Mouse (Mus musculus): ENCODE results near the gene Olfr766-ps1. TPM values are rescaled to one million over a fixed set of nuclear protein-coding genes. Genes with fewer than 3 reads are reported as not detected.
"Not testable (repeated sequence)": the region's sequence is repeated elsewhere in the genome, so short reads cannot be mapped to it uniquely, and the experiment has no call there.

Gene Olfr766-ps1
- not detected in 2 replicates for polyA plus RNA-seq (2012; rRNA removed)

DNA sequence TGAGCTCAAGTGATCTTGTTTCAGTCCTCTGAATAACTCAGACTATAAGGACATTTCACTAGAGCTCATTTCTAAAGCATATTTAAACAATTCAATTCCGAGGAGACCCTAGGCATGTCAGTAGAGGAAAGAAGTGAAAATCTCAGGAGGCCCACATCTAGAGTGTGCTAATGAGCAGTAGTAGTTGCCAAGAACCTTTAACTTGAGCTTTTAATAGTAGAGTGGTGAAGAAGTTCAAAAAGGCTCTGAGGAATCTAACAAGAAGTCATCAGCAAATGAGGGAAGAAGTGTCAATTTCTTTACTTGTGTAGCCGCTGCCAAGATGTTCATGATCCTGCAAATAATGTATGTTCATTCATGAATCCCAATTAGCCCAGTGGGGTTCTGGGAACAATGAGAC, at the start of gene Olfr766-ps1:
Gene Olfr766-ps1, minus strand, starts transcription at position 101 of the 400 bp plus-strand sequence.
- no peak within 1 kb of the TSS for H3K4me3 ChIP-seq (ENCODE audit: extremely low read depth, insufficient read depth, insufficient read length)
- H3K27ac ChIP-seq (ENCODE audit: insufficient read depth, low read length): no peak within 1 kb of the TSS
- no peaks in the 10 kb centered on the region for H3K36me3 ChIP-seq (ENCODE audit: control insufficient read depth, insufficient read depth, low read length)
- 87% methylated on average over 2 of the region's 2 CpGs for WGBS
- no peaks in the 10 kb centered on the region for H3K27me3 ChIP-seq (ENCODE audit: control insufficient read depth, insufficient read depth, low read length)
- DNase-seq (ENCODE audit: low read depth in 1 of 2, low spot score in 2 of 2): no peak
- H3K4me1 ChIP-seq (ENCODE audit: control insufficient read depth, insufficient read depth, insufficient read length): no peaks in the 10 kb centered on the region
- TF ChIP-seq CTCF (IDR thresholded peaks at IDR 0.05; ENCODE audit: extremely low read depth, insufficient read depth, insufficient read length, insufficient replicate concordance) (no peak), POLR2A (IDR thresholded peaks at IDR 0.05; ENCODE audit: low read depth, low read length) (no peak)

DNA sequence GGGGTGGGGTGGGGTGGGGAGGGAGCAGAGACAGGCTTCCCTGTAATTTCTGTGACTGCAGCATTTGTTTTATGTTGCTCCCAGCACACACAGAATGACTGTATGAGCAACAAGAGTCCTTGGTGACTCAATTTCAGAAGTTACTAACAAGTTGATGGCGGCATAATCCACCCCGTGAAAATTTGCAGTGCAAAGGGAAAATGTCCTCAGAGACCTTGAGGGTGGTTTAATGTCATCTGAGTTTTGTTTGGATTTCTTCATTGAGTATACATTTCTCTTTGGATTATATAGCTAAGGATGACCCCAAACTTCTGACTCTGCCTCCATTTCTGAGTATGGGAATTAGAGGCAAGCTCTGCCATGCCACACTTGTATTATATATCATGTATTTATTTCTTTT, 49.0 kb upstream of the Olfr766-ps1 start, which contains the start of gene Olfr769:
Gene Olfr769, minus strand, starts transcription at position 101 of the 400 bp plus-strand sequence.
- Histone ChIP-seq H3K27me3 (ENCODE audit: control insufficient read depth, insufficient read depth, low read length) (no peaks in the 10 kb centered on the region), H3K4me3 (ENCODE audit: extremely low read depth, insufficient read depth, insufficient read length) (no peak within 1 kb of the TSS), H3K4me1 (ENCODE audit: control insufficient read depth, insufficient read depth, insufficient read length) (no peaks in the 10 kb centered on the region), H3K27ac (ENCODE audit: insufficient read depth, low read length) (no peak within 1 kb of the TSS), H3K36me3 (ENCODE audit: control insufficient read depth, insufficient read depth, low read length) (no peaks in the 10 kb centered on the region)
- TF ChIP-seq POLR2A (IDR thresholded peaks at IDR 0.05; ENCODE audit: low read depth, low read length) (no peak), CTCF (IDR thresholded peaks at IDR 0.05; ENCODE audit: extremely low read depth, insufficient read depth, insufficient read length, insufficient replicate concordance) (no peak)
- WGBS: 84% methylated on average over 2 of the region's 2 CpGs
- no peak for DNase-seq (ENCODE audit: low read depth in 1 of 2, low spot score in 2 of 2)

DNA sequence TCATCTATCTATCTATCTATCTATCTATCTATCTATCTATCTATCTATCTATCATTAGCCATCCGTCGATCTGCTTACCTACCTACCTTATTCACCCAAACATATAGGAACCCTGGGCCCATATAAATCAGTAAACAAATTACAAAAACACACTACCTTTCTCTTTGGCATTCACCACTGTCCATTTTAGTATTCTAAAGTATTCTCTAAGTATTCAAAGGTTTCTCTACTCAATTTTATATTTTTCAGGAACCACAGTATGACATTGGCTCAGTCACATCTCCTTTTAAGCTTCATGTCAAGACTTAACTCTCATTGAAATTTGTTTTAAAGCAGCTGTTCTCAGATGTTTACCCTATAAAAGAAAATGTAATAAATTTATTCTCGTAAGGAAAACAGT, 46.4 kb upstream of the Olfr766-ps1 start:
- 93% methylated on average over 3 of the region's 3 CpGs for WGBS
- no peaks in the 10 kb centered on the region for H3K27me3 ChIP-seq (ENCODE audit: control insufficient read depth, insufficient read depth, low read length)
- H3K4me1 ChIP-seq (ENCODE audit: control insufficient read depth, insufficient read depth, insufficient read length): no peaks in the 10 kb centered on the region
- H3K4me3 ChIP-seq (ENCODE audit: extremely low read depth, insufficient read depth, insufficient read length): no peak overlapping the region
- TF ChIP-seq POLR2A (IDR thresholded peaks at IDR 0.05; ENCODE audit: low read depth, low read length) (no peak), CTCF (IDR thresholded peaks at IDR 0.05; ENCODE audit: extremely low read depth, insufficient read depth, insufficient read length, insufficient replicate concordance) (no peak)
- H3K36me3 ChIP-seq (ENCODE audit: control insufficient read depth, insufficient read depth, low read length): no peaks in the 10 kb centered on the region
- H3K27ac ChIP-seq (ENCODE audit: insufficient read depth, low read length): no peak overlapping the region
- DNase-seq (ENCODE audit: low read depth in 1 of 2, low spot score in 2 of 2): no peak

DNA sequence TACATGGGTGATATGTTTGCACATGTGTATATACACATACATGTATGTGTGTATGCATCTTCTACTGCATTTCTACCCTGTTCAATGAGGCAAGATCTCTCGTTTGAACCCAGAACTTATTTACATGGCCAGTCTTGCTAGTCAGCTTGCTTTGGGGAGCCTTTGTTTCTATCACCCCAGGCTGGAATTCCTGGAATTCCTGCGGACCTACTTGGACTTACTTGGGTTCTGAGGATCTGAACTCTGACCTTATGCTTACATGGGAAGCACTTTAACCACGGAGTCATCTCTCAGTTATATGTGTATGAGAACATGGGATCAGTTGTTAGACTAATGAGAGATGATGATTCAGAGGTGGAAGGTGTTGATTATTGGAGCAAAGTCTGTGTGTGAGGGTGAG, 32.5 kb upstream of the Olfr766-ps1 start:
- no peak for TF ChIP-seq POLR2A (IDR thresholded peaks at IDR 0.05; ENCODE audit: low read depth, low read length)
- Histone ChIP-seq H3K27ac (ENCODE audit: insufficient read depth, low read length) (no peak overlapping the region), H3K36me3 (ENCODE audit: control insufficient read depth, insufficient read depth, low read length) (no peaks in the 10 kb centered on the region), H3K4me1 (ENCODE audit: control insufficient read depth, insufficient read depth, insufficient read length) (no peaks in the 10 kb centered on the region), H3K27me3 (ENCODE audit: control insufficient read depth, insufficient read depth, low read length) (no peaks in the 10 kb centered on the region), H3K4me3 (ENCODE audit: extremely low read depth, insufficient read depth, insufficient read length) (no peak overlapping the region)
- no peak for DNase-seq (ENCODE audit: low read depth in 1 of 2, low spot score in 2 of 2)
- 56% methylated on average over 3 of the region's 3 CpGs for WGBS

DNA sequence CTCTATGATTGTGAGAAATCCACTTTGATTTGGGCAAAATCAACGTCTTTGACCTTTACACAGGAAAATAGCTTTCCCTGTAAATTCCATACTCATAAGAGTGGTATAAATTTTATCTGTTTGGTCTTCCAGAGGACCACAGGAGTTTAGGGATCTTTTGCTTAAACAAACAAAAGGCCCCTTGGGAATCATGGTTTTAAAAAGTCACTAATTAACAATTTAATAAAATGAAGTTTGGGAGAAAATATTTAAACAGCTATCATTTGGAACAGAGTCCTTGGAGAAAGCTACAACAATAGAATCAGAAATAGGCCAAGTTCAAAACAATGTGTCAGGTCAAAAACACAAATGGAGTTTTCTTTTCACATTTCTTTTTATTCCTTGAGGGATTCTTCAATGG, 30.5 kb upstream of the Olfr766-ps1 start, which contains the start of gene Olfr768:
Gene Olfr768, minus strand, starts transcription at position 101 of the 400 bp plus-strand sequence.
- no peaks in the 10 kb centered on the region for H3K4me1 ChIP-seq (ENCODE audit: control insufficient read depth, insufficient read depth, insufficient read length)
- H3K27me3 ChIP-seq (ENCODE audit: control insufficient read depth, insufficient read depth, low read length): no peaks in the 10 kb centered on the region
- TF ChIP-seq POLR2A (IDR thresholded peaks at IDR 0.05; ENCODE audit: low read depth, low read length): no peak
- TF ChIP-seq CTCF (IDR thresholded peaks at IDR 0.05; ENCODE audit: extremely low read depth, insufficient read depth, insufficient read length, insufficient replicate concordance): no peak
- WGBS: 75% methylated on average over 1 of the region's 1 CpGs
- no peak within 1 kb of the TSS for H3K4me3 ChIP-seq (ENCODE audit: extremely low read depth, insufficient read depth, insufficient read length)
- H3K27ac ChIP-seq (ENCODE audit: insufficient read depth, low read length): no peak within 1 kb of the TSS
- DNase-seq (ENCODE audit: low read depth in 1 of 2, low spot score in 2 of 2): no peak
- no peaks in the 10 kb centered on the region for H3K36me3 ChIP-seq (ENCODE audit: control insufficient read depth, insufficient read depth, low read length)

DNA sequence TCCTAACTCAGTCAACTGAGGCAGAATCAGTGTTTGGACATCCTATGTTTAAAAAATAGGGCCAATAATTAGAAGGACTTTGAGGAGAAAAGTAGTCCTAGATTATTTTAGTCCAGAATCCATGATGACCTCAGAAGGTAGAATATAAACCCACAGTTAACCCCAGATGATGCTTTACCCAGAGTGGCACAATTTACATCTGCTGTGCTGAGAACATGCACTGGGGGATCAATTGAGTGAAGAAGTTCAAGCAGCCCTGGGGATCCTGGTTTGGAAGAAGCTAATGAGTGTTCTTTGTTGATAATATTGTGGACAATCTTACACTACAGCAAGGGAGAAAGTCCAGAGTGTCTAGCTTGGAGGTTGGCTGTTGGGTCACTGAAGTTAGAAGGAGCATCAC, 14.0 kb upstream of the Olfr766-ps1 start, which contains the start of gene Olfr767:
Gene Olfr767, minus strand, starts transcription at position 101 of the 400 bp plus-strand sequence.
- not testable (repeated sequence) for H3K27me3 ChIP-seq (ENCODE audit: control insufficient read depth, insufficient read depth, low read length); H3K27ac ChIP-seq (ENCODE audit: insufficient read depth, low read length); H3K4me1 ChIP-seq (ENCODE audit: control insufficient read depth, insufficient read depth, insufficient read length); H3K36me3 ChIP-seq (ENCODE audit: control insufficient read depth, insufficient read depth, low read length); H3K4me3 ChIP-seq (ENCODE audit: extremely low read depth, insufficient read depth, insufficient read length); DNase-seq (ENCODE audit: low read depth in 1 of 2, low spot score in 2 of 2)

DNA sequence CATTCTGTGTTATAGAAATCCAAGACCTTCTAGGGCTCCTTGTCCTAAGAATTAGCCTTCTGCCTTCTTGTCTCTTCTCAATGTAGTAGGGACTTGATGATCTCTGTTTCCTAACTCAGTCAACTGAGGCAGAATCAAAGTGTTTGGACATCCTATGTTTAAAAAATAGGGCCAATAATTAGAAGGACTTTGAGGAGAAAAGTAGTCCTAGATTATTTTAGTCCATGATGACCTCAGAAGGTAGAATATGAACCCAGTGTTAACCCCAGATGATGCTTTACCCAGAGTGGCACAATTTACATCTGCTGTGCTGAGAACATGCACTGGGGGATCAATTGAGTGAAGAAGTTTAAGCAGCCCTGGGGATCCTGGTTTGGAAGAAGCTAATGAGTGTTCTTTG, 18.9 kb downstream of the Olfr766-ps1 start, which contains the start of gene Olfr765:
Gene Olfr765, minus strand, starts transcription at position 101 of the 400 bp plus-strand sequence.
- H3K4me3 ChIP-seq (ENCODE audit: extremely low read depth, insufficient read depth, insufficient read length); H3K27me3 ChIP-seq (ENCODE audit: control insufficient read depth, insufficient read depth, low read length); H3K27ac ChIP-seq (ENCODE audit: insufficient read depth, low read length); H3K36me3 ChIP-seq (ENCODE audit: control insufficient read depth, insufficient read depth, low read length); H3K4me1 ChIP-seq (ENCODE audit: control insufficient read depth, insufficient read depth, insufficient read length); DNase-seq (ENCODE audit: low read depth in 1 of 2, low spot score in 2 of 2): not testable (repeated sequence)

All from spleen, adult 2 months (tissue).